ENCODE assay signal across 13 mouse cellular contexts in the genomic region with DNA sequence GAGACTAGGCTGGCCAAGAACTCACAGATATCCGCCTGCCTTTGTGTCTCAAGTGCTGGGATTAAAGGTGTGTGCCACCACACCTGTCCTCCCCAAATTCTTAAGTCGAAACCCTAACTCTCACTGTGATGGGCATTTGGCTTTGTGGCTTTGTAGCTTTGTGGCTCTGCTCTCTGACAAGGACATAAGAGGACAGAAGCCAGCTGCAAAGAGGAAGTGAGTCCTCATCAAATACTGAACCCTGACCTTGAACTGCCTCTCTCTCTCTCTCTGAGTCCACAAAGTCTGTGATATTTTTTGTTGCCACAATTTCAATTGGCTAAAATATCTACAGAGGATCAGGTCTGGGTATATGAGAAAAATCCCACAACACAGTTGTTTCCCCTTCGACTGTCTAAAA.
"Had no signal": no experiment of that assay in that cellular context is flagged by ENCODE, and none has a peak within 500 bp of the region (broad histone marks: within the 10 kb centered on the region; RNA-seq: fewer than 3 reads in every experiment).

No protein-coding gene starts in this region.

- H3K4me2 ChIP-seq: lung, embryonic 14.5 days; midbrain, embryonic 11.5 days; midbrain, embryonic 13.5 days; midbrain, embryonic 15.5 days; neural tube, embryonic 12.5 days had no signal

- H3K36me3 ChIP-seq: midbrain, embryonic 13.5 days; midbrain, embryonic 15.5 days; neural tube, embryonic 12.5 days had no signal

- H3K9ac ChIP-seq: lung, embryonic 14.5 days; midbrain, embryonic 13.5 days; midbrain, embryonic 15.5 days; neural tube, embryonic 12.5 days had no signal

- H3K4me1 ChIP-seq: midbrain, embryonic 13.5 days; midbrain, embryonic 15.5 days; neural tube, embryonic 12.5 days had no signal

- DNase-seq: lung, adult 18-20 months; lung, embryonic 14.5 days; lung, postnatal 10 days; lung, postnatal 4 days; right cerebral cortex, postnatal 14 days; thymus, adult 18-20 months; thymus, postnatal 14 days; thymus, postnatal 36 days had no signal

- H3K9me3 ChIP-seq: midbrain, embryonic 13.5 days; midbrain, embryonic 15.5 days; neural tube, embryonic 12.5 days had no signal

- H3K27ac ChIP-seq: midbrain, embryonic 13.5 days; midbrain, embryonic 15.5 days; neural tube, embryonic 12.5 days had no signal

- ATAC-seq: midbrain, embryonic 13.5 days; midbrain, embryonic 15.5 days had no signal

- H3K27me3 ChIP-seq: midbrain, embryonic 13.5 days; midbrain, embryonic 15.5 days; neural tube, embryonic 12.5 days had no signal

- H3K4me3 ChIP-seq: megakaryocyte, embryonic 14.5 days; midbrain, embryonic 13.5 days; midbrain, embryonic 15.5 days; neural tube, embryonic 12.5 days had no signal
